Mouse (Mus musculus): ENCODE measurements at regions not wholly inside any gene's neighbourhood (a gene's known extent, or its start where the extent isn't known, plus 50 kb on each side); places are given as distances from the start of the nearest gene placed in this dataset.

DNA sequence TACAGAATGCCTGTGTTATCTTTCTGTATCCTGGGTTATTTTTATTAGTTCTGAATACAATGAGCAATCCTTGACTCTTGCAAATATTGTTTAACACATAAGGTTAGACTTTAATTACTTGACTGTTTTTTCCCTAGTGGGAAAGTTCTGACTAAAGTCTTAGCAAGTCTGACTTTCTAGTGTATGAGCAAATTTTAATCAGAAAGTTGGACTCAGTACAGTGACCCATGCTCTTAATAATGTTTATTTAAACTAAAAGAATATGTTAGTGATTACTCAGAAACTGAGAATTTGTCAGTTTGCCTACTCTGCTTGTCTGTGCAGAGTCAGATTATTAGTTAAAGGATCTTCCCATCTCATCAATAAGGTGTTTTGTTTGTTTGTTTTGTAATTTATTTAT is 109.4 kb upstream of the Gorab start:
- no peaks in the 10 kb centered on the region for H3K36me3 ChIP-seq

DNA sequence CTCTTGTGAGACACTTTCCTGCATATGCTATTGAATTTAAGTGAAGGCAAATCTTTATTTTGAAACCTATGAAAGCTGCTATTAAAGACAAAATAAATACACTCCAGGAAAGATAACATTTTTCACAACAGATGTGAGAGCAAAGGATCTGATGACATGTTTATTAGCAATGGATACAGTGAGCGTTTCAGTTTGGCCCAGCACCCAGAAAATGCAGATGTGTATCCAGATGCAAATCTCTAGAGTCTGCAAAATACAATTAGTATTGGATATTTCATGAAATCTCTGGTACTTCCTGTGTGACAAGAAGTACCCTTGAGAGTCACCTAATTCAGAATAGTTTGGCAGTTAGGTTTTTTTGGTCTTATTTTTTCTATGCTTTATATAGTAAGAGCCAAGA is 108.5 kb upstream of the Gorab start:
- Histone ChIP-seq H3K9me3 (no peaks in the 10 kb centered on the region), H3K4me1 (replicated peaks) (no peaks in the 10 kb centered on the region), H3K27ac (no peak overlapping the region), H3K36me3 (no peaks in the 10 kb centered on the region), H3K4me3 (no peak overlapping the region), H3K27me3 (ENCODE audit: insufficient read depth, poor library complexity, severe bottlenecking) (no peaks in the 10 kb centered on the region)
- WGBS, result 85% methylated on average over 1 of the region's 1 CpGs
- DNase-seq (ENCODE audit: low spot score), result no peak

More for the DNA sequence above, 109.4 kb upstream of the Gorab start:
- H3K4me1 ChIP-seq (replicated peaks), result no peaks in the 10 kb centered on the region
- no peaks in the 10 kb centered on the region for H3K9me3 ChIP-seq
- no peak for DNase-seq (ENCODE audit: low spot score)
- H3K27ac ChIP-seq, result no peak overlapping the region
- no peak overlapping the region for H3K4me3 ChIP-seq
- H3K27me3 ChIP-seq (ENCODE audit: insufficient read depth, poor library complexity, severe bottlenecking), result no peaks in the 10 kb centered on the region

DNA sequence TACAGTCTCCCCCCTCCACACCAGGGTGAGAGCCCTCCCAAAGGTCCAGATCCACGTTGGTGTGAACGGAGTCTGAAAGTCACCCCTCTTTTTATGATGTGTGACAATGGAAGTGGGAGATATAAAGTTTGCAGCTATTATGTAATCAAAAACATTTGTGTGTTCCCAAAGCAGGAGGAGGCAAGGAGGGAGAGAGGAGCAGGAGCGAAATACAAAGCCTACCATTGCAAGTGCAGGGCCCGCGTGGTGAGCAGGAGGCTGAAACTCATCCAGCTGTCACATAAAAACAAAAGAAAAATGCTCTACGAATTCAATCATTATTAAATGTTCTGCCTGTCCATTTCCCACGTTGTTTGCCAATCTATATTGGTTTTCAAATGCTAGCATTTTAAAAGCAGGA is 101.6 kb upstream of the Gorab start:
- Histone ChIP-seq H3K4me1 (replicated peaks) (no peaks in the 10 kb centered on the region), H3K9me3 (no peaks in the 10 kb centered on the region), H3K36me3 (no peaks in the 10 kb centered on the region), H3K4me3 (no peak overlapping the region), H3K27me3 (ENCODE audit: insufficient read depth, poor library complexity, severe bottlenecking) (no peaks in the 10 kb centered on the region), H3K27ac (no peak overlapping the region)
- DNase-seq (ENCODE audit: low spot score), result no peak
- whole genome bisulfite sequencing, result 80% methylated on average over 7 of the region's 7 CpGs

DNA sequence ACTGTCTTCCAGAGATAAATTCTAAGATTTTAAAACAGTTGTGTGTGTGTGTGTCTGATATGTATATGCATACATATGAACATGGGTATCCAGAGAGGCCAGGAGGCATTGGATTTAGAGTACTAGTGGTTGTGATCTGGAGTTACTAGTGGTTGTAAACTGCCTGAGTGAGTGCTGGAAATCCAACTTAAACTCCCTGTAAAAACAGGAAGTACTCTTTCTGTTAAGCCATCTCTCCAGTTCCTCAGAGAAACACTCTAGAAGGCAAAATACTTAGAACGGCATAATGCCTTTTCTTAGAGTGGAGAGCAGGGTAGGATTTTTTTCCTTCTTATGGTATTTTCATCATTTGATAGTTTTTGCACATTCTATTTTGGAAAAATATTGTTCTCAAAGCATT is 99.1 kb upstream of the Gorab start:
- 84% methylated on average over 1 of the region's 1 CpGs for WGBS
- no peak overlapping the region for H3K27ac ChIP-seq
- no peak for DNase-seq (ENCODE audit: low spot score)
- H3K4me3 ChIP-seq, result no peak overlapping the region
- H3K4me1 ChIP-seq (replicated peaks), result no peaks in the 10 kb centered on the region
- H3K36me3 ChIP-seq, result no peaks in the 10 kb centered on the region
- no peaks in the 10 kb centered on the region for H3K9me3 ChIP-seq
- H3K27me3 ChIP-seq (ENCODE audit: insufficient read depth, poor library complexity, severe bottlenecking), result no peaks in the 10 kb centered on the region

GRCm38 (mm10) chr1:163498398-163498958 is 95.0 kb upstream of the Gorab start:
- no peaks in the 10 kb centered on the region for H3K9me3 ChIP-seq
- DNase-seq (ENCODE audit: low spot score), result no peak
- no peak overlapping the region for H3K4me3 ChIP-seq
- no peaks in the 10 kb centered on the region for H3K4me1 ChIP-seq (replicated peaks)
- no peak overlapping the region for H3K27ac ChIP-seq
- no peaks in the 10 kb centered on the region for H3K36me3 ChIP-seq
- H3K27me3 ChIP-seq (ENCODE audit: insufficient read depth, poor library complexity, severe bottlenecking), result no peaks in the 10 kb centered on the region
- 88% methylated on average over 5 of the region's 5 CpGs for WGBS

- Histone ChIP-seq H3K4me3 (no peak overlapping the region), H3K9me3 (no peaks in the 10 kb centered on the region), H3K27me3 (ENCODE audit: insufficient read depth, poor library complexity, severe bottlenecking) (no peaks in the 10 kb centered on the region), H3K27ac (no peak overlapping the region), H3K36me3 (no peaks in the 10 kb centered on the region), H3K4me1 (replicated peaks) (no peaks in the 10 kb centered on the region)
- DNase-seq (ENCODE audit: low spot score), result no peak
- WGBS, result 86% methylated on average over 1 of the region's 1 CpGs
Measured at GRCm38 (mm10) chr1:163496416-163496815, 92.9 kb upstream of the Gorab start.

DNA sequence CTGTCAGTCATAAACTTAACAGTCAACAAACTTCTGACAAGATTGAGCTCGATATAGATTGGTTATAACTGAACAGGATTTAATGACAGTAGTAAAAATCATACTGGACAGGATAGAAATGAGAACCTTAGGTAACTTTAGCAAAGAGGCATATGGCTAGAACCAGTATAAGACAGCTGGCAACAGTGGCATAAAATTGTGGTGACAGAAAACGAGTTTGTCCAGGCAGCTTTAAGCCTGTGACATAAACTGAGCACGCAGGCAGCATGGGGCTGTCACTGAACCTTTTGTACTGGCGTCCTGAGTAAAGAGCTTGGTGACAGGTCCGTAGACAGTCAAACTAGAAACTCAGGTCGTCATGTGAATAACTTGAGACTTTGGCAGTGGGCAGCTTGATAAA is 85.1 kb upstream of the Gorab start:
- Histone ChIP-seq H3K4me3 (no peak overlapping the region), H3K27ac (no peak overlapping the region), H3K36me3 (no peaks in the 10 kb centered on the region), H3K4me1 (replicated peaks) (no peaks in the 10 kb centered on the region), H3K9me3 (no peaks in the 10 kb centered on the region), H3K27me3 (ENCODE audit: insufficient read depth, poor library complexity, severe bottlenecking) (no peaks in the 10 kb centered on the region)
- DNase-seq (ENCODE audit: low spot score), result no peak
- WGBS, result 66% methylated on average over 6 of the region's 6 CpGs

GRCm38 (mm10) chr1:163488109-163488508 is 84.6 kb upstream of the Gorab start:
- 82% methylated on average over 4 of the region's 4 CpGs for WGBS
- no peak overlapping the region for H3K27ac ChIP-seq
- H3K4me3 ChIP-seq, result no peak overlapping the region
- no peak for DNase-seq (ENCODE audit: low spot score)
- no peaks in the 10 kb centered on the region for H3K4me1 ChIP-seq (replicated peaks)
- no peaks in the 10 kb centered on the region for H3K27me3 ChIP-seq (ENCODE audit: insufficient read depth, poor library complexity, severe bottlenecking)
- H3K36me3 ChIP-seq, result no peaks in the 10 kb centered on the region
- no peaks in the 10 kb centered on the region for H3K9me3 ChIP-seq

DNA sequence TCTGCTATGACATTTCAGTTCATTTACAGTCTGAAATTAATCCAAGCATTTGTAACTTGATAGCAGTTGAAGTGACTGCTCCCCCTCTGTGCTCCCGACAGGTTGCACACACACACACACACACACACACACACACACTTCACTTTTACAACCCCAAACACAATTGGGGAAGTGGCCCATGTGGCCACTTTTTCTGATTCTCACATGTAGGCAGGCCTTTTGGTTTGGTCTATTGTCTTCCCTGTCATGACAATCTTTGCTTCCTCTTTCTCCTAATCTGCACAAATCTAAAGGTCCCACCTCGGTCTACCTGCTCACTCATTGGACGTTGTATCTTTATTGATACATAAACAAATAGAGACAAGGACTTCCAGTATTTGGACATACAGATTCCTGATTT is 79.6 kb upstream of the Gorab start:
- 88% methylated on average over 3 of the region's 3 CpGs for WGBS
- no peaks in the 10 kb centered on the region for H3K27me3 ChIP-seq (ENCODE audit: insufficient read depth, poor library complexity, severe bottlenecking)
- H3K4me3 ChIP-seq, result no peak overlapping the region
- H3K4me1 ChIP-seq (replicated peaks), result no peaks in the 10 kb centered on the region
- no peak overlapping the region for H3K27ac ChIP-seq
- no peaks in the 10 kb centered on the region for H3K36me3 ChIP-seq
- no peak for DNase-seq (ENCODE audit: low spot score)
- H3K9me3 ChIP-seq, result no peaks in the 10 kb centered on the region

GRCm38 (mm10) chr1:163477478-163478167 is 74.2 kb upstream of the Gorab start:
- DNase-seq (ENCODE audit: low spot score), result no peak
- H3K27me3 ChIP-seq (ENCODE audit: insufficient read depth, poor library complexity, severe bottlenecking), result no peaks in the 10 kb centered on the region
- WGBS, result 44% methylated on average over 4 of the region's 4 CpGs
- H3K4me3 ChIP-seq, result no peak overlapping the region
- H3K36me3 ChIP-seq, result no peaks in the 10 kb centered on the region
- 0 out of 2 replicates have a peak overlapping the region, but pooled peaks have one; percentile 6 for H3K27ac ChIP-seq
- H3K9me3 ChIP-seq, result no peaks in the 10 kb centered on the region
- peaks cover 8% of the 10 kb centered on the region; the same call in 1 of the 2 replicates for H3K4me1 ChIP-seq (replicated peaks)

DNA sequence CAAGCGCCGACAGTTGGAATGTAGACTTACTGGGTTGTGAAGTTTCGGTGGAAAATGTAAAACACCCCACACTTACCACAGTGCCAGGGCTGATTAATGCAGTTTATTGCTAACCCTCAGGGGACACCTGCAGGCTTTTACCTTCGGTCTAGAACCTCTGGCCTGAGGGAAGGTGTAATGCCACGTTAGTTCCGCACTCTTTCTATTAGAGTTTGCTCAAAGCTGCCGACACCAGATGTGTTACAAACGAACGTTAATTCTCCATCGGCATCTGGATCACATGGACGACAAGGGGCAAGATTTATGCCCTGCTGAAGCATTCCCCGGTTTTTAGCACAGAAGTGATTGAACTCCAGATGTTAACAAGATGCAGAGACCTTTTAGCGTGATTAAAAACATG is 57.7 kb upstream of the Gorab start:
- Histone ChIP-seq H3K36me3 (no peaks in the 10 kb centered on the region), H3K9me3 (no peaks in the 10 kb centered on the region), H3K4me3 (no peak overlapping the region), H3K27ac (no peak overlapping the region), H3K27me3 (ENCODE audit: insufficient read depth, poor library complexity, severe bottlenecking) (no peaks in the 10 kb centered on the region), H3K4me1 (replicated peaks) (no peaks in the 10 kb centered on the region)
- no peak for DNase-seq (ENCODE audit: low spot score)
- whole genome bisulfite sequencing, result 90% methylated on average over 13 of the region's 13 CpGs

GRCm38 (mm10) chr1:163456366-163456765 is 52.9 kb upstream of the Gorab start:
- Histone ChIP-seq H3K27ac (no peak overlapping the region), H3K4me3 (no peak overlapping the region), H3K9me3 (no peaks in the 10 kb centered on the region), H3K36me3 (no peaks in the 10 kb centered on the region), H3K4me1 (replicated peaks) (no peaks in the 10 kb centered on the region), H3K27me3 (ENCODE audit: insufficient read depth, poor library complexity, severe bottlenecking) (no peaks in the 10 kb centered on the region)
- DNase-seq (ENCODE audit: low spot score), result no peak
- WGBS, result 91% methylated on average over 8 of the region's 8 CpGs

All from hindbrain, embryonic 10.5 days (tissue).